Mouse (Mus musculus) embryonic facial prominence, embryonic 11.5 days (tissue): ENCODE results near the gene Cgnl1. TPM values are rescaled to one million over a fixed set of nuclear protein-coding genes. Genes with fewer than 3 reads are reported as not detected.

Source experiments
- ATAC-seq: fragments of 200-750 bp; cut with Nextera tagmentation; replicated peaks from 2 replicates; pipeline ENCODE4 v1.8.0; 2017; ENCODE audit warnings: low read depth; ENCODE audit not compliant: insufficient number of reproducible peaks, low FRiP score, low TSS enrichment
- DNase-seq: peaks from one replicate; pipeline ENCODE4 v3.0.0-alpha.2; 2015; ENCODE audit warnings: low spot score
- H3K27ac ChIP-seq: fragments of 300-500 bp; sonication (generic); replicated peaks from 2 replicates; pipeline ENCODE4 v1.5.1; 2014; ENCODE audit warnings: mild to moderate bottlenecking, low read depth, low read length, control low read depth
- H3K27me3 ChIP-seq: fragments of 300-500 bp; sonication (generic); 2 replicates; pipeline ENCODE4 v1.6.1; 2014; ENCODE audit warnings: mild to moderate bottlenecking, low read length, moderate library complexity, mixed read lengths; ENCODE audit not compliant: control insufficient read depth, insufficient read depth
- H3K36me3 ChIP-seq: fragments of 300-500 bp; sonication (generic); replicated peaks from 2 replicates; pipeline ENCODE4 v1.6.1; 2014; ENCODE audit warnings: low read depth, mild to moderate bottlenecking, low read length, moderate library complexity, mixed read lengths; ENCODE audit not compliant: control insufficient read depth, insufficient read depth
- H3K4me1 ChIP-seq: fragments of 300-500 bp; sonication (generic); 2 replicates; pipeline ENCODE4 v1.6.1; 2014; ENCODE audit warnings: low read length, mixed read lengths; ENCODE audit not compliant: control insufficient read depth, insufficient read depth
- H3K4me2 ChIP-seq: fragments of 300-500 bp; sonication (generic); 2 replicates; pipeline ENCODE4 v1.6.1; 2014; ENCODE audit warnings: low read depth, mild to moderate bottlenecking, control low read depth, low read length, moderate library complexity
- H3K4me3 ChIP-seq: fragments of 300-500 bp; sonication (generic); 2 replicates; pipeline ENCODE4 v1.5.1; 2014; ENCODE audit warnings: low read depth, low read length, control low read depth
- H3K9ac ChIP-seq: fragments of 300-500 bp; sonication (generic); replicated peaks from 2 replicates; pipeline ENCODE4 v1.6.1; 2014; ENCODE audit warnings: mild to moderate bottlenecking, control low read depth, low read length
- H3K9me3 ChIP-seq: fragments of 300-500 bp; sonication (generic); replicated peaks from 2 replicates; pipeline ENCODE4 v1.6.1; 2016; ENCODE audit warnings: mild to moderate bottlenecking, low read length, inconsistent platforms, mixed read lengths; ENCODE audit not compliant: control insufficient read depth
- WGBS: fragments of 180-500 bp; shearing (Covaris S2); extraction: QIAGEN DNeasy Blood & Tissue Kit; methylation state at CpG from one replicate; pipeline ENCODE4 v1.1.7; 2014; 5-methylcytosine and 5-hydroxymethylcytosine counted together
- polyA plus RNA-seq: library from polyadenylated mRNA; unstranded; fragments of >200 nt; fragmentation: Nextera tagmentation; extraction: Ambion mirVana; gene quantifications from 2 replicates; pipeline ENCODE4 v1.2.1, GENCODE M21; 2014

Gene Cgnl1
- polyA plus RNA-seq, 1 experiment from 2014 or later: 5.4 TPM

DNA sequence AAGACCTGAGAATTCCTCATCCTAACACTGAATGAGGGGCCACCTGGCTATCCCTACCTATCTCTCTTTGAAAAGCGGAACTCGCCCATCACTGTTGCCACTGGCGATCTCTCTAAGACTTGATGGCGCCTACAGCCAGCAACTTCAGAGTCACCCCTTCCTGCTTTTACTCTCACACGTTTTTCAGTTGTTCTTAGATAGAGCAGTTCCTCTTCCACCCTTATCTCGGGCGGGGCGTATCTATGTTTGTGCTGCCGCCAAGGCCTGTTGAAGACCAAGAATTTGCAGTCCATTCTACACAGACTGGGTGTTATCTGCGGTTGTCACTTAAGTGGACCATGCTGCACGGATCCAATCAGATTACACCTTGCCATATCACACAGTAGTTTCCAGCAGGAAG is 62.2 kb downstream of the Cgnl1 start:
- DNase-seq (no peak), ATAC-seq (no peak)
- Histone ChIP-seq H3K4me1 (no peaks in the 10 kb centered on the region), H3K36me3 (no peaks in the 10 kb centered on the region), H3K4me3 (no peak overlapping the region), H3K9ac (no peak overlapping the region), H3K27ac (no peak overlapping the region), H3K27me3 (no peaks in the 10 kb centered on the region), H3K4me2 (no peak overlapping the region), H3K9me3 (no peaks in the 10 kb centered on the region)
- WGBS: 89% methylated on average over 11 of the region's 11 CpGs

GRCm38 (mm10) chr9:71707989-71708388 is 63.4 kb downstream of the Cgnl1 start:
- Histone ChIP-seq H3K9ac (no peak overlapping the region), H3K27me3 (no peaks in the 10 kb centered on the region), H3K4me3 (no peak overlapping the region), H3K9me3 (no peaks in the 10 kb centered on the region), H3K27ac (no peak overlapping the region), H3K4me1 (no peaks in the 10 kb centered on the region), H3K4me2 (no peak overlapping the region), H3K36me3 (no peaks in the 10 kb centered on the region)
- ATAC-seq: no peak
- 91% methylated on average over 7 of the region's 7 CpGs for WGBS
- no peak for DNase-seq

GRCm38 (mm10) chr9:71704332-71705014 is 66.9 kb downstream of the Cgnl1 start:
- Histone ChIP-seq H3K4me2 (no peak overlapping the region), H3K36me3 (no peaks in the 10 kb centered on the region), H3K27ac (no peak overlapping the region), H3K4me1 (no peaks in the 10 kb centered on the region), H3K27me3 (no peaks in the 10 kb centered on the region), H3K9ac (no peak overlapping the region), H3K9me3 (no peaks in the 10 kb centered on the region), H3K4me3 (no peak overlapping the region)
- ATAC-seq (no peak), DNase-seq (no peak)
- WGBS: 76% methylated on average over 13 of the region's 13 CpGs

GRCm38 (mm10) chr9:71699087-71699486 is 72.3 kb downstream of the Cgnl1 start:
- Histone ChIP-seq H3K27me3 (no peaks in the 10 kb centered on the region), H3K9me3 (no peaks in the 10 kb centered on the region), H3K4me2 (no peak overlapping the region), H3K4me3 (no peak overlapping the region), H3K9ac (no peak overlapping the region), H3K27ac (no peak overlapping the region), H3K4me1 (no peaks in the 10 kb centered on the region), H3K36me3 (no peaks in the 10 kb centered on the region)
- 90% methylated on average over 5 of the region's 5 CpGs for WGBS
- DNase-seq (no peak), ATAC-seq (no peak)

GRCm38 (mm10) chr9:71698116-71698515 is 73.3 kb downstream of the Cgnl1 start:
- Histone ChIP-seq H3K27ac (no peak overlapping the region), H3K4me1 (no peaks in the 10 kb centered on the region), H3K9me3 (no peaks in the 10 kb centered on the region), H3K4me3 (no peak overlapping the region), H3K9ac (no peak overlapping the region), H3K27me3 (no peaks in the 10 kb centered on the region), H3K36me3 (no peaks in the 10 kb centered on the region), H3K4me2 (no peak overlapping the region)
- WGBS: 82% methylated on average over 3 of the region's 3 CpGs
- ATAC-seq (no peak), DNase-seq (no peak)

- no peak overlapping the region for H3K9ac ChIP-seq
- H3K9me3 ChIP-seq: no peaks in the 10 kb centered on the region
- 81% methylated on average over 2 of the region's 2 CpGs for WGBS
- no peaks in the 10 kb centered on the region for H3K4me1 ChIP-seq
- no peaks in the 10 kb centered on the region for H3K27me3 ChIP-seq
- no peak for DNase-seq
- H3K27ac ChIP-seq: no peak overlapping the region
- H3K4me3 ChIP-seq: no peak overlapping the region
- H3K4me2 ChIP-seq: no peak overlapping the region
- no peak for ATAC-seq
- no peaks in the 10 kb centered on the region for H3K36me3 ChIP-seq
These were observed 74.2 kb downstream of the Cgnl1 start for GRCm38 (mm10) chr9:71697189-71697588.

DNA sequence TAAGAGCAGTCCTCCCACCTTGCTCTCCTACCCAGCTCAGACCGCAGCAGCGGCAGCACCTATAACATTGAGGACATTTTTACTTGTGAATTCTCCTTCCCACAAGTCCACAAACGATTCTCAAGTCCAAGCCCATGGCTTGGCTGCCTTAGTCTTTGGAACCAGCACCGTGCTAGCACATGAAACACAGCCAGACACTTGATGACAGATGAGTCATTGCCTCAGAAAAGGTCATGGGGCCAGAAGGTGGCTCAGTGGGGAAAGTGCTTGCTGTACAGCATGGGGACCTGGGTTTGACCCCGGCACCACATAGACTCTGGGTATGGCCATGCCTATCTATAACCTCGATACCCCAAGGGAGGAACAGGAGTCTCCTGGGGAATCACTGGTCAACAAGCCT is 74.6 kb downstream of the Cgnl1 start:
- 78% methylated on average over 6 of the region's 6 CpGs for WGBS
- H3K36me3 ChIP-seq: no peaks in the 10 kb centered on the region
- H3K4me2 ChIP-seq: no peak overlapping the region
- no peaks in the 10 kb centered on the region for H3K27me3 ChIP-seq
- ATAC-seq (no peak), DNase-seq (no peak)
- no peak overlapping the region for H3K4me3 ChIP-seq
- no peak overlapping the region for H3K27ac ChIP-seq
- H3K4me1 ChIP-seq: no peaks in the 10 kb centered on the region
- H3K9me3 ChIP-seq: no peaks in the 10 kb centered on the region
- no peak overlapping the region for H3K9ac ChIP-seq

- H3K9ac ChIP-seq: no peak overlapping the region
- no peak overlapping the region for H3K4me2 ChIP-seq
- DNase-seq: no peak
- ATAC-seq: no peak
- H3K27ac ChIP-seq: no peak overlapping the region
- no peaks in the 10 kb centered on the region for H3K9me3 ChIP-seq
- H3K36me3 ChIP-seq: no peaks in the 10 kb centered on the region
- no peaks in the 10 kb centered on the region for H3K27me3 ChIP-seq
- H3K4me3 ChIP-seq: no peak overlapping the region
- WGBS: 79% methylated on average over 3 of the region's 3 CpGs
- no peaks in the 10 kb centered on the region for H3K4me1 ChIP-seq
These were observed 76.3 kb downstream of the Cgnl1 start for GRCm38 (mm10) chr9:71695133-71695532.
